Mouse (Mus musculus) forebrain, embryonic 14.5 days (tissue): ENCODE results near the gene Fgfr2. TPM values are rescaled to one million over a fixed set of nuclear protein-coding genes. Genes with fewer than 3 reads are reported as not detected.

Experiments
- ATAC-seq: fragments of 200-750 bp; cut with Nextera tagmentation; 2 replicates; pipeline ENCODE4 v1.8.0; 2017; ENCODE audit warnings: mild to moderate bottlenecking, moderate library complexity
- DNase-seq: peaks from one replicate; pipeline ENCODE4 v3.0.0-alpha.2; 2015; ENCODE audit warnings: low spot score
- H3K27ac ChIP-seq: fragments of 300-500 bp; sonication (generic); 2 replicates; pipeline ENCODE4 v1.5.1; 2014; ENCODE audit warnings: low read depth, mild to moderate bottlenecking, control low read depth, low read length, moderate library complexity
- H3K27me3 ChIP-seq: fragments of 300-500 bp; sonication (generic); replicated peaks from 2 replicates; pipeline ENCODE4 v1.6.1; 2014; ENCODE audit warnings: low read length, control low read depth, mixed read lengths; ENCODE audit not compliant: control insufficient read depth, insufficient read depth
- H3K36me3 ChIP-seq: fragments of 300-500 bp; sonication (generic); 2 replicates; pipeline ENCODE4 v1.6.1; 2014; ENCODE audit warnings: low read length, control low read depth; ENCODE audit not compliant: control insufficient read depth, insufficient read depth
- H3K4me1 ChIP-seq: fragments of 300-500 bp; sonication (generic); 2 replicates; pipeline ENCODE4 v1.6.1; 2014; ENCODE audit warnings: antibody characterized with exemption, low read length, control low read depth; ENCODE audit not compliant: control insufficient read depth, insufficient read depth
- H3K4me2 ChIP-seq: fragments of 300-500 bp; sonication (generic); 2 replicates; pipeline ENCODE4 v1.6.1; 2014; ENCODE audit warnings: mild to moderate bottlenecking, control low read depth, low read length
- H3K4me3 ChIP-seq: fragments of 300-500 bp; sonication (generic); 2 replicates; pipeline ENCODE4 v1.5.1; 2014; ENCODE audit warnings: low read depth, low read length, control low read depth
- H3K9ac ChIP-seq: fragments of 300-500 bp; sonication (generic); 2 replicates; pipeline ENCODE4 v1.6.1; 2014; ENCODE audit warnings: mild to moderate bottlenecking, low read length, control low read depth, moderate library complexity
- H3K9me3 ChIP-seq: fragments of 300-500 bp; sonication (generic); replicated peaks from 2 replicates; pipeline ENCODE4 v1.6.1; 2016; ENCODE audit warnings: low read length, control low read depth, mixed read lengths; ENCODE audit not compliant: control insufficient read depth
- WGBS: fragments of 180-500 bp; shearing (Covaris S2); extraction: QIAGEN DNeasy Blood & Tissue Kit; methylation state at CpG from one replicate; pipeline ENCODE4 v1.1.7; 2014; 5-methylcytosine and 5-hydroxymethylcytosine counted together
- polyA plus RNA-seq: library from polyadenylated mRNA; unstranded; fragments of >200 nt; fragmentation: Nextera tagmentation; extraction: Ambion mirVana; gene quantifications from 2 replicates; pipeline ENCODE4 v1.2.1, GENCODE M21; 2014

Gene Fgfr2
- polyA plus RNA-seq, 1 experiment from 2014 or later, result 35.9 TPM

- no peak for DNase-seq
- no peaks in the 10 kb centered on the region for H3K27me3 ChIP-seq
- ATAC-seq, result no peak
- H3K4me2 ChIP-seq, result no peak overlapping the region
- H3K27ac ChIP-seq, result no peak overlapping the region
- no peak overlapping the region for H3K9ac ChIP-seq
- no peaks in the 10 kb centered on the region for H3K9me3 ChIP-seq
- H3K36me3 ChIP-seq, result no peaks in the 10 kb centered on the region
- 79% methylated on average over 1 of the region's 1 CpGs for WGBS
- no peaks in the 10 kb centered on the region for H3K4me1 ChIP-seq
- no peak overlapping the region for H3K4me3 ChIP-seq
Measured at GRCm38 (mm10) chr7:132893336-132893735, 229.8 kb downstream of the Fgfr2 start.

- Histone ChIP-seq H3K27ac (no peak overlapping the region), H3K27me3 (no peaks in the 10 kb centered on the region), H3K4me1 (no peaks in the 10 kb centered on the region), H3K9ac (no peak overlapping the region), H3K36me3 (no peaks in the 10 kb centered on the region), H3K4me3 (no peak overlapping the region), H3K4me2 (no peak overlapping the region), H3K9me3 (no peaks in the 10 kb centered on the region)
- ATAC-seq (no peak), DNase-seq (no peak)
- 88% methylated on average over 7 of the region's 7 CpGs for WGBS
Measured at GRCm38 (mm10) chr7:132892806-132893205, 230.3 kb downstream of the Fgfr2 start.

- H3K27me3 ChIP-seq, result no peaks in the 10 kb centered on the region
- no peaks in the 10 kb centered on the region for H3K9me3 ChIP-seq
- WGBS, result 57% methylated on average over 4 of the region's 4 CpGs
- H3K4me1 ChIP-seq, result no peaks in the 10 kb centered on the region
- no peak overlapping the region for H3K27ac ChIP-seq
- H3K9ac ChIP-seq, result no peak overlapping the region
- DNase-seq, result no peak
- no peak overlapping the region for H3K4me2 ChIP-seq
- H3K36me3 ChIP-seq, result no peaks in the 10 kb centered on the region
- ATAC-seq, result no peak
- no peak overlapping the region for H3K4me3 ChIP-seq
Measured at GRCm38 (mm10) chr7:132892311-132892661, 230.9 kb downstream of the Fgfr2 start.

- Histone ChIP-seq H3K9me3 (no peaks in the 10 kb centered on the region), H3K4me2 (no peak overlapping the region), H3K27ac (no peak overlapping the region), H3K9ac (no peak overlapping the region), H3K4me1 (no peaks in the 10 kb centered on the region), H3K4me3 (no peak overlapping the region), H3K36me3 (no peaks in the 10 kb centered on the region), H3K27me3 (no peaks in the 10 kb centered on the region)
- 86% methylated on average over 5 of the region's 5 CpGs for WGBS
- ATAC-seq (no peak), DNase-seq (no peak)
Measured at GRCm38 (mm10) chr7:132891561-132892310, 231.4 kb downstream of the Fgfr2 start.

- ATAC-seq (no peak), DNase-seq (no peak)
- Histone ChIP-seq H3K4me3 (no peak overlapping the region), H3K27ac (no peak overlapping the region), H3K4me1 (no peaks in the 10 kb centered on the region), H3K36me3 (peaks cover 3% of the 10 kb centered on the region), H3K27me3 (no peaks in the 10 kb centered on the region), H3K9ac (no peak overlapping the region), H3K9me3 (no peaks in the 10 kb centered on the region), H3K4me2 (no peak overlapping the region)
- WGBS, result 93% methylated on average over 5 of the region's 5 CpGs
Measured at GRCm38 (mm10) chr7:132890201-132890600, 232.9 kb downstream of the Fgfr2 start.

GRCm38 (mm10) chr7:132889691-132890090 lies 233.5 kb downstream of the Fgfr2 start:
- WGBS, result 94% methylated on average over 8 of the region's 8 CpGs
- H3K36me3 ChIP-seq, result peaks cover 7% of the 10 kb centered on the region

GRCm38 (mm10) chr7:132888518-132889249 lies 234.5 kb downstream of the Fgfr2 start:
- DNase-seq, result no peak
- H3K27ac ChIP-seq, result no peak overlapping the region
- H3K4me3 ChIP-seq, result no peak overlapping the region
- H3K9ac ChIP-seq, result no peak overlapping the region
- H3K4me1 ChIP-seq, result no peaks in the 10 kb centered on the region
- no peak overlapping the region for H3K4me2 ChIP-seq
- no peaks in the 10 kb centered on the region for H3K27me3 ChIP-seq
- ATAC-seq, result no peak
- WGBS, result 71% methylated on average over 4 of the region's 4 CpGs
- H3K36me3 ChIP-seq, result peaks cover 17% of the 10 kb centered on the region
- H3K9me3 ChIP-seq, result no peaks in the 10 kb centered on the region

More at GRCm38 (mm10) chr7:132889691-132890090, 233.5 kb downstream of the Fgfr2 start:
- ATAC-seq, result no peak
- no peaks in the 10 kb centered on the region for H3K4me1 ChIP-seq
- no peak overlapping the region for H3K4me3 ChIP-seq
- DNase-seq, result no peak
- no peaks in the 10 kb centered on the region for H3K9me3 ChIP-seq
- H3K27me3 ChIP-seq, result no peaks in the 10 kb centered on the region
- H3K4me2 ChIP-seq, result no peak overlapping the region
- no peak overlapping the region for H3K9ac ChIP-seq
- no peak overlapping the region for H3K27ac ChIP-seq

- Histone ChIP-seq H3K27me3 (no peaks in the 10 kb centered on the region), H3K9me3 (no peaks in the 10 kb centered on the region), H3K4me3 (no peak overlapping the region), H3K36me3 (peaks cover 23% of the 10 kb centered on the region), H3K4me2 (no peak overlapping the region), H3K9ac (no peak overlapping the region), H3K4me1 (no peaks in the 10 kb centered on the region), H3K27ac (no peak overlapping the region)
- no peak for DNase-seq
- 91% methylated on average over 3 of the region's 3 CpGs for WGBS
- no peak for ATAC-seq
Measured at GRCm38 (mm10) chr7:132888052-132888451, 235.1 kb downstream of the Fgfr2 start.
